Mouse (Mus musculus): ENCODE results near the gene Lrrn4cl.

- TF ChIP-seq CTCF (IDR thresholded peaks at IDR 0.05; ENCODE audit: control insufficient read depth, insufficient read depth, insufficient replicate concordance, low read depth, low read length) (no peak), POLR2A (IDR thresholded peaks at IDR 0.05; ENCODE audit: control insufficient read depth, low read depth, low read length) (no peak)
Observed at GRCm38 (mm10) chr19:8842961-8843360, 7.6 kb upstream of the Lrrn4cl start.

Data from testis, adult 2 months (tissue).